Mouse (Mus musculus): Measurements from ENCODE around the gene Galc. TPM values are rescaled to one million over a fixed set of nuclear protein-coding genes. Genes with fewer than 3 reads are reported as not detected.

Galc gene
- 10 to 100 TPM; 15.3 to 18.2 TPM for total RNA-seq (2021)
- long read RNA-seq, experiment 1, partial matches to known transcripts: 0 of 3 reads
- long read RNA-seq, experiment 1, other reads (novel, unspliced or antisense): 2 of 3 reads
- long read RNA-seq, experiment 2, transcript Galc-201 (17 exons, 3,832 nt): major isoform, 5 of 8 reads
- long read RNA-seq, experiment 2, partial matches to known transcripts: 2 of 8 reads
- long read RNA-seq, experiment 2, other reads (novel, unspliced or antisense): 0 of 8 reads

DNA sequence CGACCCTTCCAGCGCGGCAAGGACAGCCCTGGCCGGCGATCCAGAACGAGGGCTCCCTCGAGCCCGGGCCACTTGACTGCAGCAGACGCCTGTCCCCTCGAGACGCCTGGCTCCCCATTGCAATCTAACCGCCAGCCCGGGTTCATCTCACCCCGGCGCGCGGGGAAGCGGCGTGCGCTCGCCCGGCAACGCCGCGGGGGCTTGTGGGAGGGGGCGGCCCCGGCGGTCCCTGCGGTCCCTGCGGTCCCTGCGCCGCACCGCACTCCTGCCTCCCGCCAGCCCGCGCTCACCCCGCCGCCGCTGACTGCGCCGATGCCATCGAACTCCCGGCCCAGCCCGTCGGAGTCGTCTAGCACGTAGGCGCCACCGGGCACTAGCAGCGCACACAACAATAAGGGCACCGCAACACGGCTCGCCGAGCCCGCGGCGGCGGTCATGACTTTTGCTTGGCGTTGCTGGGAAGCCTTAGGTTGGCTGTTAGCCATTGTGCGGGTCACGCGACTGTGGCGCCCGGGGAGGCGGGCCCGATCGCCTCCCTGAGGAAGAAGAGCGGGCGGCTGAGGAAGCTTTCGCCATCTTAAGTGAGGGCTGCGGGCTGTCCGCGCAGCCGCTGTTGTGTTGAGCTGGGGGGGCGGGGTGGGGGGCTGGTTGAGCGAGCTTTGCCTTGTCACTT is at the start of gene Galc:
Gene Galc, minus strand, starts transcription at position 615 of the 673 bp plus-strand sequence.
- DNase-seq (ENCODE audit: low spot score in 2 of 2): peak; percentile 69 to 80

DNA sequence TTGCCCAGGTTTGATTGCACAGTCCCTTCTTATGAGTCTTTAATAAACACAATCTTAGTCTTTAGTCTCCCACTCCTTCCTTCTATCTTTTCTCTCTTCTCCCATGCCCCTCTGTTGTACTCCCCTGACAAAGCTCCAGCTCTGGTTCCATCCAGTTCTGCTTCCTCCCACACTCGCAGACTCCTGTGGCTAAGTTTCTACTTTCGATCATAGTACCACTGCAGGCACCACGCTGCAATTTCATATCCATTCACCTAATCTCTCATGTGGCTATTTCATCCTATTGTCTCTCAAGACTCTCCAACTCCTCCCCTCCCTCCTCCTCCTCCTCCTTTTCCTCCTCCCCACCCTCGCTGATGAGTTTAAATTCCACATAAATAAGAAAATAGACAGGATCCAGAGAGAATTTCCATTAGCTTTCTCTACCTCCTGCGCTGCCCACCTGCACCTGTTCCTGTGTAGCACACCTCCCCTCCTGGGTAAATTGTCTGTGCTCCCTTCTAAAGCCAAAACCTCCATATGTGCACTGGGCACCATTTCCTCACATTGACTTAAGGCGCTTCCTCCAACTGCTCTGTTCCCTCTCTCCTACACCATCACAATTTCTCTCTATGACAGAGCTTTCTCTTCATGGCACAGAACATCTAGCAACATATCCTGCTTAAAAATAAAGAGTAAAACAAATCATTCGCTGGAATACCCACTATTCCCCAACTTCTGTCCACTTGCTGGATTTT is 48.1 kb upstream of the Galc start:
- no peak for DNase-seq (ENCODE audit: low spot score in 2 of 2)

DNA sequence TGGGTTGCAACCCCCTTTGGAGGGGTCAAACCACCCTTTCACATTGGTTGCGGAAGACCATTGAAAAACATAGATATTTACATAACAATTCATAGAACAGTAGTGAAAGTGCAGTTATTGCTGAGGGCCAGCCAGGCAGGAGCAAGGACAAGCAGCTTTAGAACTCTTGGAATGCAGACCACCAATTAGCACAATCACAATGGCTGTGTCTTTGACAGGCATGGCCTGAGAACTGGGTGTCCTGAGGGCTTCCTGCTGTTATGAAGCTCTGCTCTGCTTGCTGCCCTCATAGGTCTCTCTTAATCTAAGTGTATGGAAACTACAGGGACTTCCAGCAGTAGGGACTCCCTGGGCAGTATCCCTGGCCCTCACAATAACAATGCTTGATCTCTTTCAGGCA is 43.8 kb upstream of the Galc start:
- DNase-seq (ENCODE audit: low spot score in 2 of 2): no peak

DNA sequence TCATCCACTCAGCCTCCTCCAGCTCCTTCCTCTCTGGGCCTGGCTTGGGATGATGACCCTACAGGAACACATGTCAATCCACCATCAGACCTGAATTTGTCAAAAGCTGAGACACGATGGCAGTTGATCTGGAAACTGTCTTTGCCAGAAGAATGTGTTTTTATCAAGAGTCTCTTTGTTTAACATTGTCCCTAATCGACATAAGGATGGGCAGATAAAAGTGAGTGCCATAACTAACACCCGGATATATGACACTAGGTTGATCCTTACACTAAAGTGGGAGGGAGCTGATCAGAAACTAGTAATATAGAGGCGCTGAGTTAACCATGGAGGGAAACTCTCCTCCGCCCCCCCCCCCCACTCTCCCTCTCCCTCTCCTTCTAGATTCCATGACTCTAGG is 42.7 kb upstream of the Galc start:
- no peak for DNase-seq (ENCODE audit: low spot score in 2 of 2)

DNA sequence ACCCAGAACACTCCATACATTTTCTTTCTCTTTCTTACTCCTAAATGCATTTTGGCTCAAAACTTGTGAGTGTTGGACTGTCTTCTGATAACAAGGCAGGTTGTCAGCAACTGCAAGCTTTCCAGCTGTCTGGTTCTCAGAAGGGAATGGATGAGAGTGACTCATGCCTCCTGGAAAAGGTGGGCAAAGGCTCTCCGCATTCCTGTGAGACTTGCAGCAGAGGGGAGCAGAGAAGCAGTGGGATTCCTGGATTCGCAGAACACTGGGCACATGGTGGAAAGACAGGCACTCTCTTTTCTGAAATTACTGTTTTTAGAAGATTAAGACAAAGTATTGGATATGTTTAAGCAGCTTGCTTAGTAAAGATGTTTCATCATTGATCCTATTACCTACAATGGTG is 35.0 kb upstream of the Galc start:
- DNase-seq (ENCODE audit: low spot score in 2 of 2): no peak

DNA sequence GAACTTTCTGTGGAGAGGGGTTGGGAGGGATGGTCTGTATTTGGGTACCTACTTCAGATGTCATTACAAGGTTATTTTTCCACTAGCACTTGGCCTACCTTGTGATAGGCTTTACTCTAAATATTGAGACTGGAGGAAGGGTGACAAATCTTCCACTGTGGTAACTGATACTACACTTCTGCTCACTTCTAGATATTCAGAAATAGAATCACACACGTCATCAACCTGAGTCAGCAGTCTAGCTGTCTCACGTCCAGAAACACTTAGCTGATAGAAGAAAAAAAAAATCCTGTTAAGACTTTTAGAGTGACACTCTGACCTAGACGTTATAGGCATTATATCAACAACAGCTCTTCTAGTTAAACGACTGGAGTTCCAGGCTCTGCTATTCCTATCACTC is 33.0 kb upstream of the Galc start:
- no peak for DNase-seq (ENCODE audit: low spot score in 2 of 2)

DNA sequence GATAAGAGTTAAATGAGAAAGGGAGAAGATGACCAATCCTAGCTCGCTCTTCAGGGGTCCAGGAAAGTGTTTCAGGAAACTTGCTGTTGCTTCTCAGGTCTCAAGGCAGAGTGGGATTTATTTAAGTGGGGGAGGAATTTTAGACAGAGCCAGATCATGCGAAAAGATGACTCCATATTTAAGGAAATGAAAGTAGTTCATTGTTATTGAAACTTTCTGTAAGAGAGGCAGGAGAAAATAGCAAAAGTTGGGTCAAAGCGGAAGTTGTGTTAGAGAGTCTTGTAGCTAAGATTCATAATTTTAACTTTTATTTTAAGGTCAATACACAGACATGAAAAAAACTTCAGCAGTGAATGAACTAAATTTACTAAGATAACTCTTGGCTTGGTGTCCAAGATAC is 31.2 kb upstream of the Galc start:
- DNase-seq (ENCODE audit: low spot score in 2 of 2): no peak

DNA sequence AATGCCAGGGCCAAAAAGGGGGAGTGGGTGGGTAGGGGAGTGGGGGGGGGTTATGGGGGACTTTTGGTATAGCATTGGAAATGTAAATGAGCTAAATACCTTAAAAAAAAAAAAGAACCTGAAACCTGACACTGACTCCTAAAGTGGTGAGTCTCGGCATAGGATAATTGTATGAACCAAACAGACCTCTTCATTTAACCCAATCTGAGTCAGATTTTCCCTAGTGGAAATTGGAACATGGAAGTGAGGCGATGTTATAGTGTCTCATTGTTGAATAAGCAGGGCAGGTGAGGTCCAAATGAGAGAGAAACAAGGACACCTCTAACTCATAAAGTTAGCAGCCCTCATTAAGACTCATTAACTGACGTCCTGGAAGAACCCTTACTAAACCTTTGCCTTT is 25.2 kb upstream of the Galc start:
- no peak for DNase-seq (ENCODE audit: low spot score in 2 of 2)

DNA sequence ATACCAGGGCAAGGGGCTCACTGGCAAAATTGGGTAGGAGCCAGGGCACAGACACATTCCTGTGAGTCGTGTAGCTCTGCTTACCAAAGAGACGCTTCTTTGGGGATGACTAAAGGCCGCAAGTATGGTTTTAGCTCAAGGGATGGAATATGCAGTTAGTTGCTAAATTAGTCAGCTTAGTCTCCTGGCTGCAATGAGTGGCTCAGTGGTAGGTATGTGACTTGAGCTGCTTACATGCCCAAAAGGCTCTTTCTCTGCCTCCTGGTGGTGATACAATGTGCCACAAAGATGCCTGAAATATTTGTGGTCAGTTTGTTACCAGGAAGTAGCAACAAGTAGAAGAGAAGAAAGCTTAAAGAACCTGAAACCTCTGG is 24.2 kb upstream of the Galc start:
- DNase-seq (ENCODE audit: low spot score in 2 of 2): no peak

DNA sequence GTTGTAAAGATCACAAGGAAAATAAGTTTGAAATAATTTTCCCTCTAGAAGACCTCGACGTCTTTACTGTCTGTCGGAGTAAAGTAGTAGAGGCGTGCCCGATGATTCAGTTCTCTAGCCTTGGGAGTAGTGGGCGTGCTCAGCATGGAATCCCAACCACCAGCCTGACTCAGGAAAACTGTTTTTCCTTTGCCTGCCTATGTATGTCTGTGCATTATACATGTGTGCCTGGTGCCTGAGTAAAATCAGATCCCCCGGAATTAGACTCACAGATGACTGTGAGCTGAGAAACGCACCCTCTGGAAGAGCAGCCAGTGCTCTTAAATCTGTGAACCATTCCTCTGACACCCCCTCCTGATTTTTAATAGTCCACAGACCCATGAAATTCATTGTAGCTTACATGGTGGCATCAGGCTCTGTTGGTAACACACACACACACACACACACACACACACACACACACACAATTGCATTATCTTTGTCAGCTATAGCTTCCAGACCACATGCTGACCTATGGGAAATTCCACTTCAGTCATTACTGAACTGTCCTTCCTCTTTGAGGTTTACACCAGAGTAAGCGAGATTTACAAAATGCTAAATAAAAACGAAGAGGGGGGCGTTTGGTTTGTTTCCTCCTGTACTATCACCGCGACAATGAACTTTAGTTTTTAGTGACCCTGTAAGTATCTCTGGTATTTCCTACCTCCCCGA is 23.7 kb upstream of the Galc start:
- no peak for DNase-seq (ENCODE audit: low spot score in 2 of 2)

DNA sequence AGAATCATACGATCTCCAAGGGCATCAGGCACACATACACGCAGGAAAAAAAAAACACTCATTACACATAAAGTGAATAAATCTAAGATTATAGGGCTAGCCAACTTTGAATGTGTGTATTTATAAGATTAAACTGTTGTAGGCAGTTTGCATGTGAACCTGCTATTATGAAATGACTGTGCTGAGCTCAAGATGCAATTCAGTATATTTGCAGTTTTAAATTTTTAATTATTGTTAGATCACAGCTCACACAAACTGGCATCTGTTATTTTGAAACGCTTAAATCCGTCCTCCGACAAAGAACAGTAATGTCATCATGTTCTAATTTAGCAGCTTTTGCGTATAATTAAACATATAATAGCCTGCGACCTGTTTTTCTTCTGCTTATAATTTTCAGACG is 21.7 kb upstream of the Galc start:
- no peak for DNase-seq (ENCODE audit: low spot score in 2 of 2)

DNA sequence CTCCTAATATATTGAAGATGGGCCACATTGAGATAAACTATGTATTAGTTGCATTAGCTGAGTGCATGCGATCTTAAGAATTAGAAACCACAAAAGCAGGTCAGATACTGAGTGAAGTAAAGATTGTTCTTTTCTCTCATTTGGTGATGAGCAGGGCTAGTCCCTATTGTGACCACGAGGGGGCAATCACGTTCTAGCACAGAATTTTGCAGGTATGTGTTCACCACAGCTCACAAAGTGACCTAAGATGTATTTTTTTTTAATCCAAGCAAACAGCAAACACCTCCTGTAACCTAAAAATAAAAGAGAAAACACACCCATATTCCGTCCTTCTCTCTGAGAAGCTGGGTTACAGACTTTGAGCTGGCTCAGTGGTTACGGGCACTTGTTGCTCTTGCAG is 21.3 kb upstream of the Galc start:
- DNase-seq (ENCODE audit: low spot score in 2 of 2): no peak

DNA sequence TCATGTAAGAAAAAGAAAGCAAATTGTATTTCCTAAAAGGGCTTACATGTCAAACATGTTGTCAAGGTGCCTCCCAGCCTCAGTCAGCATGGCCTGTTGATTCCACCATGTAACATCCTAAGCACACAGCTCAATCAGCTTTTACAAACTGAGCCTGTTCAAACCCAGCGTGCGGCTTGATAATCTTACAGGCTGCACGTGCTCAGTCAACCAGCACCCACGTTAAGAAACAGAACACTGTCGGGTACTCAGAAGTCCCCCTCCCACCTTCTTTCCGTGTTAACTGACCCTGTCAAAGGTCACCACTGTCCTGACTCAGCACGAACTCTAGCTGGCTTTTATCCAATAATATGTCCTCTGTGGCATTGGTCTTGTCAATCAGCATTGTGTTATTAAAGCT is 13.2 kb upstream of the Galc start:
- no peak for DNase-seq (ENCODE audit: low spot score in 2 of 2)

DNA sequence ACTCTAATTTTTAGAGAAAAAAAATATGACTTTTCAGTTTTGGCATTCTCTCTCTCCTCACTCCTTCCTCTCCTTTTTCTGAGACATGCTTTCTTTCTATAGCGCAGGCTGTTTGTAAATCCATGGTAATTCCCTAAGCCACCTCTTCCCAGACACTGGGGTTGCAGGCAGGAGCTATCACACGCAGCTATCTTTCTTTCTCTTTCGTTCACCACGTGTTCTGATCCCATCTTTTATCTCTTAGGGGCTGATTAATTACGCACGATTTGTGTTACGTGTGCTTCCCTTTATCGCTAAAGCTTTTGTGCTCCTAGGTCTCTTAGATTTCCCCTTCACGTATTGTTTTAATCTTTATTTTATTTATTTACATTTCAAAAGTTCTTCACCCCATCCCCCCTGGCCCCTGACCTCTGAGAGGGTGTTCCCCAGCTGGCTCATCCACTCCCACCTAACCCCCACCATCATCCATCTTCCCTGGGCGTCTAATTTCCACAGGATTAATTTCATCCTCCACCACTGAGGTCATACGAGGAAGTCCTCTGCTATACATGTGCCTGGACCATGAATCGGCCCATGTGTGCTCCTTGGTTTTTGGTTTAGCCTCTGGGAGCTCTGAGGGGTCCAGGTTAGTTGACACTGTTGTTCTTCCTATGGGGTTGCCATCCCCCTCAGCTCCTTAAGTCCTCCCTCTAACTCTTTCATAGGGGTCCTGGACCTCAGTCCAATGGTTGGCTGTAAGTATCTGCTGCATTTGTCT is 11.7 kb upstream of the Galc start:
- no peak for DNase-seq (ENCODE audit: low spot score in 2 of 2)

DNA sequence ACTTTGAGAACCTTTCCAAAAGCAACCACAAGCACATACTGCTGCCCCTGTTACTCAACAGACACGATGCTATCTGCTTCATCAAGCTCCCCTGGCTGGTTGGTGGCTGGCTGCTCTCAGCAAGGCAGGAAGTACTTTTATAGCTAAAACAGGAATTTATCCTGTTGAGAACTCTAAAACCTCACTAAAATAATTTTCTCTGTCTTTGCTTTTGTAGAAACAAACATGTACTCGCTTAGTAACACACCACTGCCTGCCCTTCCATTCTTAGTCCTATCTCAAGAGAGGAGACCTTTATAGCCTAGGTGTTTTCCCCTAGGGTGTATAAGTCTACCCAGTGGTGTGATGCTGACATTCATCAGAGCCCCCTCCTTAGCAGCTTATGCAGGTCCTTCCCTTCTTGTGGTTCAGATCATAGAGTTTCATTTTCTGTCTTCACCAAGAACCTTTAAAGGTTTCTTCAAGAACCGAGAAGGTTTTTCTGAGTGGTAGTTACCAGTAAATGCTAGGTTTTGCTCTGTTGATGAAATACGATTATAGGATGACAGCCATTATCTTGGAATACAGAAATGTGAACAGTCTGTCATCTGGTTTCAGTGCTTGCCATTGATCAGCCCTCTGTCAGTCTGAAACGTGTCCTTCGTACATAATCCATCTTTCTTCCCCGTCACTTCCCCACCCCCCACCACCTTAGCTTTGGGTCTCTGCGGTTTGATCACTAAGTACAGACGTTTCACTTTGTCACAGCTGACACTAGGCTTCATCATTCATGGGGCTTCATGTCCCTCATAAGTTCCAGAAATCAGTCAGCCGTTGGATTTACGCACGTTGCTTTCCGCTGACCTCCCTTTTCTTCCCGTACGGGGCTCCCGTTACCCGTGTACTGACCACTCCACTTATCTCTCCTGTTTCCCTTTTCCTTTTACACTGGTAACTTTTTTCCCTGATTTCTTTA is 10.8 kb upstream of the Galc start:
- no peak for DNase-seq (ENCODE audit: low spot score in 2 of 2)

DNA sequence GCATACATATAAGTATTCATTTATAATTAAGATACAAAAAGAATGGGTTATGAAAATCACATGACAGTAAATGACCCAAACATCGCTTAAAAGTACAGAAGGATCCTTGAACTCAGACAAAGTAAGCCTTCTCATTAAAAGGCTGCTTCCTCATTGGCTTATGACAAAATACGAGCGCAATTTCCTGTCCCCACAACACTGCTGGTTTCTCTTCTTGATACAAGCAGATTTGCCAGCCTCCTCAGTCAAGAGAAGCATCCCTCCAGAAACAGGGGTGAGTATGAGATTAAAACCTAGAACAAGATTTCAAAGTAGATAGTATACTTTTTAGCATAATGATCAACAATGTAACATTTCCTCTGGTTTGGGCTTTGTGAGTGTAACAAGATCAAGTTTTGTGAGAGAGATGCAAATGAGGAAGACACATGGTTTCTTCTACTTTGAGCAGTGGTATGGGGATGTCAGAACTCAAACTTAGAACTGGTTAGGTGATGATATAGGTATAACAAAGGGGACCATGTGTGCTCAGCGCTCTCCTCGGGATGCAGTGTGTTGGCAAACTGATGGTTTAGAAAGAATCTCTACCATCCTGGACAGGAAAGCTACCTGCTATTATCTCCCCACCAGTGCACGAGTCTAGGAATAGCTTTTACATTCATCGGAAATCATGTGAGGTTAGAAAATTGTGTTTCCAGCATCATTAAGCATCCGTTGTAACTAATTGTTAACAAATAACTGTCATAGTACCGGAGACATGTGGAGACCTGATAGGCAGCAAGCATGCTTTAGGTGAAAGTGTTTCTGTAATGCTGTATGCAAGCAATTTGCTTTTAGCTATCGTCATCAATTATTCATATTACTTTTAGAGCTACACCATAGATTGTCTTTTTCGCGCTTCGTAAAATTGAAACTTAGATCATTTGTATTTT is 9.4 kb upstream of the Galc start, which contains the start of gene Gpr65:
Gene Gpr65, plus strand, starts transcription at position 195 of the 929 bp plus-strand sequence.
- DNase-seq (ENCODE audit: low spot score in 2 of 2): no peak

DNA sequence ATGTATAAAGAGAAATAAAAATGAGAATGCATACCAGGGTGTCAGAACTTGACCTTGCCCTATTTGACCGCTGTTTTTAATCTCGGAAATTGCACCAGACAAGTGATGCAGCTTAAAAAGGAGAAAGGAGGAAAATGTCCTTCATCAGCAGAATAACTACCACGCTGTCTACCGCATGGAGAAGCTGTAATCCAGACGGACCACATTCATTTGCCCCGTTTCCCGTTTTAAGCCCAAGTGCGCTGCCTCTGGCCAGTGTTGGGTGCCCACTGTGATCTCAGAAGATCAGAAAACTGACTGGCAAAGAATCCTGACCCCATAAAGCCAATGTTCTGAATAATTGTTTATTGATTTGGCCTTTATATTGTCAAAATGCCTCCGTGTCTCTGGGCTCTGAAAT is 6.4 kb upstream of the Galc start:
- no peak for DNase-seq (ENCODE audit: low spot score in 2 of 2)

DNA sequence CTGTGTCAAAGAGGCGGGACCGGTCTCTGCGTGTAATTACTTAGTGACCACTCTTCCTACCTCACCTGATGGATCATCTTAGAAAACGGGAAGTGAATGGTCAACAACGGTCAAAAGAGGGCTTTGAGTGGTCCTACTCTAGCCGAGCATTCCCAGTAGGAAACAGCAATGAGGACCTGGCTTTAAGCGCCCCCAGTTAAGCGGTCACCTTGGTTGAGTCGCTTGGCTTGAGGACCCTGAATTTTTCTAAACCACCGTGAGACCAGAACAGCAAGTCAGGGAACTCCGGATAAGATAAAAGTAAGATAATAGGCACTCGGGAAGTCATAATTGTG is 226 bp upstream of the Galc start:
- no peak for DNase-seq (ENCODE audit: low spot score in 2 of 2)

DNA sequence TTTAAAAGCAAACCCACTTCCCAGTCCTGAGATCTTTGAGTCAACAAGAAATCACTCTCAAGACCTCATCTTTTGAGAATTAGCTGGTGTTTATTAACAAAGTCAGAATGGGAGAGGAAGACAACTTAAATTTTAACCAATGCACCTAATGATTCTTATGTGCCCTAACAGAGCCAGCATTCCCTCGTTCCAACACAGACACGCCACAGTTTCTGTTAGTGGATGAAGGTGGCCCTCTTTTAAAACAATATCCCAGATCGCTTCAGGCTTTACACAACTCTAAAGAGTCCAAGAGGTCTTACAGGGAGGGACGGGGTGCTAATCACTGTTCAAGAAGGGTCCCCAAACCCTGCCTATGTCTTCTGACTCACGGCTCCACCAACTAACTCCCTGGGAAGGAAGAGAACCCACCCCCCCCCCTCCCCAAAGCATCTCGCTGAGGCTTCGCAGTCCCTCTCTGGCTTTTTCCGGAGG is 851 bp downstream of the Galc start:
- no peak for DNase-seq (ENCODE audit: low spot score in 2 of 2)

All from adrenal gland, postnatal 4 days (tissue).